Mouse (Mus musculus) forebrain, embryonic 14.5 days (tissue): ENCODE results near the gene Lrig3. TPM values are rescaled to one million over a fixed set of nuclear protein-coding genes. Genes with fewer than 3 reads are reported as not detected.
A peak's percentile ranks its signal among the peaks of the same experiment; 100 is the strongest.

Experiments
- ATAC-seq: fragments of 200-750 bp; cut with Nextera tagmentation; 2 replicates; pipeline ENCODE4 v1.8.0; 2017; ENCODE audit warnings: mild to moderate bottlenecking, moderate library complexity
- DNase-seq: peaks from one replicate; pipeline ENCODE4 v3.0.0-alpha.2; 2015; ENCODE audit warnings: low spot score
- H3K27ac ChIP-seq: fragments of 300-500 bp; sonication (generic); 2 replicates; pipeline ENCODE4 v1.5.1; 2014; ENCODE audit warnings: low read depth, mild to moderate bottlenecking, control low read depth, low read length, moderate library complexity
- H3K27me3 ChIP-seq: fragments of 300-500 bp; sonication (generic); replicated peaks from 2 replicates; pipeline ENCODE4 v1.6.1; 2014; ENCODE audit warnings: low read length, control low read depth, mixed read lengths; ENCODE audit not compliant: control insufficient read depth, insufficient read depth
- H3K36me3 ChIP-seq: fragments of 300-500 bp; sonication (generic); 2 replicates; pipeline ENCODE4 v1.6.1; 2014; ENCODE audit warnings: low read length, control low read depth; ENCODE audit not compliant: control insufficient read depth, insufficient read depth
- H3K4me1 ChIP-seq: fragments of 300-500 bp; sonication (generic); 2 replicates; pipeline ENCODE4 v1.6.1; 2014; ENCODE audit warnings: antibody characterized with exemption, low read length, control low read depth; ENCODE audit not compliant: control insufficient read depth, insufficient read depth
- H3K4me2 ChIP-seq: fragments of 300-500 bp; sonication (generic); 2 replicates; pipeline ENCODE4 v1.6.1; 2014; ENCODE audit warnings: mild to moderate bottlenecking, control low read depth, low read length
- H3K4me3 ChIP-seq: fragments of 300-500 bp; sonication (generic); 2 replicates; pipeline ENCODE4 v1.5.1; 2014; ENCODE audit warnings: low read depth, low read length, control low read depth
- H3K9ac ChIP-seq: fragments of 300-500 bp; sonication (generic); 2 replicates; pipeline ENCODE4 v1.6.1; 2014; ENCODE audit warnings: mild to moderate bottlenecking, low read length, control low read depth, moderate library complexity
- H3K9me3 ChIP-seq: fragments of 300-500 bp; sonication (generic); replicated peaks from 2 replicates; pipeline ENCODE4 v1.6.1; 2016; ENCODE audit warnings: low read length, control low read depth, mixed read lengths; ENCODE audit not compliant: control insufficient read depth
- WGBS: fragments of 180-500 bp; shearing (Covaris S2); extraction: QIAGEN DNeasy Blood & Tissue Kit; methylation state at CpG from one replicate; pipeline ENCODE4 v1.1.7; 2014; 5-methylcytosine and 5-hydroxymethylcytosine counted together
- polyA plus RNA-seq: library from polyadenylated mRNA; unstranded; fragments of >200 nt; fragmentation: Nextera tagmentation; extraction: Ambion mirVana; gene quantifications from 2 replicates; pipeline ENCODE4 v1.2.1, GENCODE M21; 2014

The Lrig3 gene
- polyA plus RNA-seq, 1 experiment from 2014 or later: 2.5 TPM

DNA sequence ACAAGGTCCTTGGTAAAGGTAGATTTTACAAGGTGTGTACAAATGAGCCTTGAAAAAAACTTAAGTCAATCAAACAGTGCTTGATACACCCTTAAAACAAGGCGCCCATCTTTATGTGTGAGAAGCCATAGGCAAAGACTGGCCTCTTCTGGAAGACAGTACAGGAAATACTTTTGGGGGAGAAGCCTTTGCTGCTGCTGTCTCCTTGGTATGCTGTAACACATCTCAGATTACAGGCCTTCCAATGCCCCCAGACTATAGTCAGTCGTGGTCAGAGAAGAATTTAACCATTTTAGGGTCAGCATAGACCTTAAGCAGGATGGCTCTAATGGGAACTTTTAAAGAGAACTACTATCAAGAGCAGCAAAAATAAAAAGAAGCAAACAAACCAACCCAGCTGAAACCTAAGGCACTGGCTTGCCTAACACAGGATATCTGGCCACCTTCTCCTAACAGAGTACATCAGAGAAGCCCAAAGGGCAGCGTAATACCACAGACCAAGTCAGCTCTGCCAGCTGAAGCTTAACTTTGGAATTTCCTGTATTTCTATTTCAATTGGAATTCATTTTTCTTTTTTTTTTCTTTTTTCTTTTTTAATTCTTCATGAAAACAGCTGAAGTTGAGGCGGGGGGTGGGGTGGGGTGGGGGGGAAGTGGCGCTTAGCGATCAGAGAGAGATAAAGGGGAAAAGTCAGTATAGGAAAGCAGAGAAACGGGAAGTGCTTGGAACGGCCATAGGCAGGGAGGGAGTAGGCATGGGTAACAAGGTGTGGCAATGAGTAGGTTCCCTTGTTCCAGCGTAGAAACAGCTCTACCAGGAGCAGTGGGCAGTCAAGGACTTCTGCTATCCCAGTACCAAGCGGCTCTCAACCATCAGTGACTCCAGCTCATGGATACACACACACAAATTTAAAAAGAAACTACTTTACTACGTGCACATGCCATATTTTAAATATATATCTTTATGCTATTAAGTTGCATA lies 28.2 kb upstream of the Lrig3 start:
- H3K9ac ChIP-seq: no peak overlapping the region
- WGBS: 84% methylated on average over 11 of the region's 11 CpGs
- ATAC-seq: no peak
- H3K4me2 ChIP-seq: no peak overlapping the region
- no peaks in the 10 kb centered on the region for H3K36me3 ChIP-seq
- H3K4me1 ChIP-seq: peaks cover 3% of the 10 kb centered on the region
- DNase-seq: no peak
- H3K9me3 ChIP-seq: no peaks in the 10 kb centered on the region
- no peak overlapping the region for H3K4me3 ChIP-seq
- H3K27ac ChIP-seq: no peak overlapping the region
- no peaks in the 10 kb centered on the region for H3K27me3 ChIP-seq

DNA sequence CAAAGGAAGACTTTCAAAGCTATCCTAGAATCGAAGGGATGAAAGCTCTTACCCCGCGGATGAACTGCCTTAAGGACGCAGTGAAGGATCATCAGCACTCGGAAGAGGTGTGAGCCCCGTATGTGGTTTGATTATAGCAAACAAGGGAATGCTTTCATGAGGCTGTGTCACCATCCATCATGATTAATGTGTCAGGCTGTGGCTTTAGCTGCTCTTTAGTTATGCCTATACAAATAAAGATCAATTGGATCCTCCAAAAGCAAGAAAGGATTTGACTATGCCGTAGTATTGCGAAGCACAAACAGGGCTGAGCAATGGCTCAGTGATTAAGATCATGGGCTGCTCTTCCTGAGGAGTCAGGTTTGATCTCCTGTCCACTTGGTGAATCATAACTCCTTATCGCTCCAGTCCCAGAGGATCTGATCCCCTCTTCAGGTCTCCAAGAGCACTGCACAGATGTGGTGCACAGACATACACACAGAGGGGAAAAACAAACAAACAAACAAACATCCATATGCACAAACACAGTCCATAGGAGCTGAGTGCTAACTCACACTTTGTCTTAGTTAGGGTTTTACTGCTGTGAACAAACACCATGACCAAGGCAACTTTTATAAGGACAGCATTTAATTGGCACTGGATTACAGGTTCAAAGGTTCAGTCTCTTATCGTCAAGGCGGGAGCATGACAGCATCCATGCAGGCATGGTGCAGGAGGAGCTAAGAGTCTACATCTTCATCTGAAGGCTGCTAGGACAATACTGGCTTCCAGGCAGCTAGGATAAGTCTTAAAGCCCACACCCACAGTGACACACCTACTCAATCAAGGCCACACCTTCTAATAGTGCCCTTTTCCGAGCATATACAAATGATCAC lies 27.2 kb upstream of the Lrig3 start:
- Histone ChIP-seq H3K9ac (no peak overlapping the region), H3K27ac (no peak overlapping the region), H3K4me2 (no peak overlapping the region), H3K9me3 (no peaks in the 10 kb centered on the region), H3K27me3 (no peaks in the 10 kb centered on the region), H3K36me3 (no peaks in the 10 kb centered on the region), H3K4me3 (no peak overlapping the region), H3K4me1 (peaks cover 6% of the 10 kb centered on the region)
- 93% methylated on average over 12 of the region's 12 CpGs for WGBS
- ATAC-seq (no peak), DNase-seq (no peak)

DNA sequence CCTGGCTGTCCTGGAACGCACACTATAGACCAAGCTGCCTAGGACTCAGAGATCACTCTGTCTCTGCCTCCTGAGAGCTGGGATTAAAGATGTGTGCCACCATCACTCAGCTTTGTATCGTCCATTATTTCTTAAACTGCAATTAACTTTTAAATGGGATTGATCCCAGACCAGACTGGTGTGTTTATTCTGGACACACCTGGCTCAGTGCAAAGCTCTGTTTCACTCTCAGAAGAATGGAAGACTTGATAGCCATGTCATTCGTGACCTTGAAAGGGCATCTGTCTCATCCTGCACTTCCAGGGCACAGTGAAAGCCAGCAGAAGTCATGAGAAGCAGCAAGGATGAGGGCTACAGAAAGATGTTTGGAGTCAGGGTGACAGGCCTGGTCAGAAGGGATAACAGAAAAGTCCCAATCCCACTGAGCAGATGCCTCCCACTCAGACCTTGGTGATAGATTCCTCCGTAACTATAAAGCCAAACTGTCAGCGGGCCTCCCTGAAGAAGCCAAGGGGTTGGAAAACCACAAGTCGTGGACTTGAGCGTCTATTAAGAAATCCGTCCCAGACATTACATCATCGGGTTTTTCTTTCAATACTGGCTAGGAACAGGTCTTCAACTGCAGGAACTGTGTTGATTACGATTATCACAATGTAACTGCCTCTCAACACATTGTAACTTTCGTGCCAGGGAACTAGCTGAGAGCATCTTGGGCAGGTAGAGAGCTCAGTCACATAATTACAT lies 25.5 kb upstream of the Lrig3 start:
- ATAC-seq (no peak), DNase-seq (peak; percentile 28)
- Histone ChIP-seq H3K4me1 (peaks cover 4% of the 10 kb centered on the region), H3K27ac (no peak overlapping the region), H3K4me3 (no peak overlapping the region), H3K9ac (no peak overlapping the region), H3K36me3 (no peaks in the 10 kb centered on the region), H3K27me3 (no peaks in the 10 kb centered on the region), H3K4me2 (no peak overlapping the region), H3K9me3 (no peaks in the 10 kb centered on the region)
- WGBS: 46% methylated on average over 11 of the region's 11 CpGs

DNA sequence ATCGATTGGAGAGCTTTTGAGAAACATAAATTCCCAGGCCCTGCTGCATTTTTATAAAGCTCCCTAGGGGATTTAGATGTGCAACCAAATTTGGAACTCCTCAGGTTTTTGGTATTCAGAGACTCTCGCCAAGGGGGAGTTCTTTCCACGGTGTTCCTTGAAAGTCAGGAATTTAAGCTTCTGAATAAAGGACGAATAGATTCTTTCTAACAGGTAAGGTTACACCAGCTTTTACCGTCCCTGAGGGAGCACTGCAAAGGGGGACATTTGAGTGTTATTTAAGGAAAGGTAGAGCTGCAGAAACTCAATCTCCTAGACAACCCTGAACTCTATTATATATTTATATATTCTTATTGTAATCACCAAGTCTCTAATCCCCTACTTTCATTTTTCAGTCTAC lies 22.9 kb upstream of the Lrig3 start:
- Histone ChIP-seq H3K27ac (no peak overlapping the region), H3K9ac (no peak overlapping the region), H3K4me1 (peaks cover 4% of the 10 kb centered on the region), H3K27me3 (no peaks in the 10 kb centered on the region), H3K36me3 (no peaks in the 10 kb centered on the region), H3K9me3 (no peaks in the 10 kb centered on the region), H3K4me3 (no peak overlapping the region), H3K4me2 (no peak overlapping the region)
- ATAC-seq: no peak
- 20% methylated on average over 5 of the region's 5 CpGs for WGBS
- no peak for DNase-seq

DNA sequence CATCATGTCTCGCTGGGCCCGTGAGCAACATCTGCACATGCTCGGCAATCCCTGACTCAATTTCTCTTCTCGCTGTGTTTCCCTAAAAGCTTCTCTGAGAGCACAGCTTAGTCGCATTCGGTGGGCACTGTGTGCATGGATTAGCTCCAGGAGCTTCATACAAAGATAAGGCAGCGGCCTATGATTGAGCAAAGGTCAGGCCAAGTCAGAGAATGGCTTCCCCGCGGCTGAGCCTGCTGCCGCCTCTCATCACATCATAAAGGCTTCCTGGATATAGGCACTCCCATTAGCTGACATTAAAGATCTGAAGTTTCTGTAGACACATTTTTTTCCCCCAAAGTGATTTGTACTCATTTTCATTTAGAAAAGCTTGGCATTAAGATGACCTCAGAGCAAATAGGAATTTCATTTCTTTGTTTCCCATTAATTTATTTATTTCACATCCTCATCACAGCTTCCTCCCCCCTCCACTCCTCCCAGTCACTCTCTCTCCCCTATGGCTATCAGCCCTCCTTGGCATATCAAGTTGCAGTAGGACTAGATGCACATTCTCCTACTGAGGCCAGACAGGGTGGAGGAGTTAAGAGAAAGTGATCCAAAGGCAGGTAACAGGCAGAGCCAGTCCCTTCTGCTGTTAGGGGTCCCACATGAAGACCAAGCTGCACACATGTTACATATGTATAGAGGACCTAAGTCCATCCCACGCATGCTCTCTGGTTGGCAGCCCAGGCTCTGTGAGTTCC lies 21.0 kb upstream of the Lrig3 start:
- Histone ChIP-seq H3K4me2 (no peak overlapping the region), H3K27me3 (no peaks in the 10 kb centered on the region), H3K9ac (no peak overlapping the region), H3K36me3 (no peaks in the 10 kb centered on the region), H3K4me1 (peaks cover 10% of the 10 kb centered on the region), H3K27ac (no peak overlapping the region), H3K9me3 (no peaks in the 10 kb centered on the region), H3K4me3 (no peak overlapping the region)
- ATAC-seq (no peak), DNase-seq (no peak)
- WGBS: 53% methylated on average over 11 of the region's 11 CpGs

DNA sequence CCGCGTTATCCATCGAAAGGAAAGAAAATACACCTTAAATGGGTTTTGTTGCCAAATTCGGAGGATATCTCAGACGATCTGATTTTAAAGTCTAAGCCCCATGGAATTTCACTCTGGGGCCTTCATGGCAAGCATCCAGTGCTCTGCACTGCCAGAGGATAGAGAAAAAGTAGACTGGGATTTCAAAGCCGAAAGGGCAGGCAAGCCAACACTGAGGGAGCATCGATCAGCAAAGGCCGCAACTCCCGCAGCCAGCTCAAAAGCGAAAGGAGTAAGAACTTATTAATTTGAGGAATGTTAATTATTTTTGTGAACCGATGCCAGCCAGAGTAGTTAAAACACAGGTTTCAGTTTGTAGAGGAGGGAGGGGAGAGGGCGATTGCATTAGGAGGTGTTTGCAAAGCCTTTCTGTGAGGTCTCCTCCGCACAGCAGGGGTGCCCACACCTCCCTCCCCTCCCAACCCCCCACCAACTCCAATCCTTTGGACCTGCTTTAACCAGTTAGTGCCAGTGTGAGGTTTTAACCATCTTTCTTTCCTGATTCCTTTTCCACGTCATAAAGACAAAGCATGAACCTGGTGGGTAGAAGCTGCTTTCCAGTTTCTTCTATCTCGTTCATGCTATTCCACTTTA lies 17.0 kb upstream of the Lrig3 start:
- H3K4me3 ChIP-seq: no peak overlapping the region
- WGBS: 36% methylated on average over 15 of the region's 15 CpGs
- DNase-seq: peak; percentile 43
- no peaks in the 10 kb centered on the region for H3K36me3 ChIP-seq
- H3K27ac ChIP-seq: no peak overlapping the region
- no peak overlapping the region for H3K9ac ChIP-seq
- ATAC-seq: no peak
- H3K4me2 ChIP-seq: peak overlapping the region; percentile 25; the same call in 1 of the 2 replicates
- peaks cover 6% of the 10 kb centered on the region for H3K4me1 ChIP-seq
- no peaks in the 10 kb centered on the region for H3K9me3 ChIP-seq
- no peaks in the 10 kb centered on the region for H3K27me3 ChIP-seq

DNA sequence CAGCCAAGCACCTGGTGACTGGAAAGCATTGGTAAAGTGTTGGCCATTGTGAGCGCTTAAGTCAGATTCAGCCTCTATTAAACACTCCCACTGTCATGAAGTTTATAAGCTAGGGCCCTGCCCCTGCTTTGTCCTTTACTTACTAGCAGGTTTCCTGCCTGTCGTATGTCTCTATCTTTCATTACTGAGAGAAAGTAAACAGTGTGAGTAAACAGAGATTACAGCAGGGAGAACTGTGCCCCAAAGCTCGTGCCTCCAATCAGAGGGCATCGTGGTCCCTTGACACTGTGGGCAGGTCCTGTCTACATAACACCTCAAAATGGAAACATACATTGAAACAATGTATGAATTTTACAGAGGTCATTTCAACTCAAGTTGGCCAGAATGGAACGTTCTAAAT lies 14.3 kb upstream of the Lrig3 start:
- Histone ChIP-seq H3K4me1 (peaks cover 6% of the 10 kb centered on the region), H3K27ac (no peak overlapping the region), H3K9ac (no peak overlapping the region), H3K9me3 (no peaks in the 10 kb centered on the region), H3K4me3 (no peak overlapping the region), H3K27me3 (no peaks in the 10 kb centered on the region), H3K4me2 (no peak overlapping the region), H3K36me3 (no peaks in the 10 kb centered on the region)
- ATAC-seq: no peak
- no peak for DNase-seq
- WGBS: 83% methylated on average over 5 of the region's 5 CpGs

DNA sequence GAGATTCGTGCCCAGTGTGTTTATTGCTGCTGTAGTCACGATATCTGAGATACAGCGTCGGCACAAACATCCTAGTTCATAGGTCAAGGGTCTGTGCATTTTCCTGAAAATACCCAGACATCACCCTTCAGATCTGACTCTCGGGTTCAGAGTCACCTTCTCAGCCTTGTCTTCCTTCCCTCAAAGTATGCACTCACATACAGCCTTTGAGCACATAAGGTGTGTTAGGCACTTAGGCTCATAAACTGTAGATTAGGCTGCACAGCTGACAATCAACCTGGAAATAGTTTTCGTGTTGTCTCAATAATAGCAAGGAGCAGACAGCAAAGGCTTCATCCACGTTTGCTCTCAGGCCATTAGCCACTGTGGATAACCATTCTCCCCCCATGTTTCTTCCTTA lies 11.6 kb upstream of the Lrig3 start:
- no peak for ATAC-seq
- no peaks in the 10 kb centered on the region for H3K4me1 ChIP-seq
- H3K9ac ChIP-seq: no peak overlapping the region
- H3K9me3 ChIP-seq: no peaks in the 10 kb centered on the region
- WGBS: 91% methylated on average over 7 of the region's 7 CpGs
- no peak overlapping the region for H3K27ac ChIP-seq
- no peaks in the 10 kb centered on the region for H3K27me3 ChIP-seq
- no peak overlapping the region for H3K4me3 ChIP-seq
- H3K4me2 ChIP-seq: no peak overlapping the region
- H3K36me3 ChIP-seq: no peaks in the 10 kb centered on the region
- no peak for DNase-seq
